Mouse (Mus musculus) embryonic facial prominence, embryonic 13.5 days (tissue): ENCODE results near the gene Vtn. TPM values are rescaled to one million over a fixed set of nuclear protein-coding genes. Genes with fewer than 3 reads are reported as not detected.

Source experiments
- ATAC-seq: fragments of 200-750 bp; cut with Nextera tagmentation; 2 replicates; pipeline ENCODE4 v1.8.0; 2017; ENCODE audit warnings: low read depth; ENCODE audit not compliant: insufficient number of reproducible peaks, insufficient read depth, low FRiP score, low TSS enrichment
- H3K27ac ChIP-seq: fragments of 300-500 bp; sonication (generic); 2 replicates; pipeline ENCODE4 v1.5.1; 2015; ENCODE audit warnings: moderate library complexity, mild to moderate bottlenecking, inconsistent platforms
- H3K27me3 ChIP-seq: fragments of 300-500 bp; sonication (generic); 2 replicates; pipeline ENCODE4 v1.6.1; 2015; ENCODE audit warnings: mild to moderate bottlenecking, inconsistent platforms
- H3K36me3 ChIP-seq: fragments of 300-500 bp; sonication (generic); 2 replicates; pipeline ENCODE4 v1.6.1; 2015; ENCODE audit warnings: mild to moderate bottlenecking, inconsistent platforms
- H3K4me1 ChIP-seq: fragments of 300-500 bp; sonication (generic); 2 replicates; pipeline ENCODE4 v1.6.1; 2015; ENCODE audit warnings: inconsistent platforms
- H3K4me2 ChIP-seq: fragments of 300-500 bp; sonication (generic); 2 replicates; pipeline ENCODE4 v1.6.1; 2015; ENCODE audit warnings: moderate library complexity, mild to moderate bottlenecking, inconsistent platforms
- H3K4me3 ChIP-seq: fragments of 300-500 bp; sonication (generic); 2 replicates; pipeline ENCODE4 v1.5.1; 2015; ENCODE audit warnings: mild to moderate bottlenecking, inconsistent platforms
- H3K9ac ChIP-seq: fragments of 300-500 bp; sonication (generic); 2 replicates; pipeline ENCODE4 v1.6.1; 2015; ENCODE audit warnings: mild to moderate bottlenecking, inconsistent platforms
- H3K9me3 ChIP-seq: fragments of 300-500 bp; sonication (generic); 2 replicates; pipeline ENCODE4 v1.6.1; 2016; ENCODE audit warnings: inconsistent platforms
- WGBS: fragments of 180-500 bp; shearing (Covaris S2); methylation state at CpG from one replicate; pipeline ENCODE4 v1.1.7; 2015; ENCODE audit warnings: mixed read lengths; 5-methylcytosine and 5-hydroxymethylcytosine counted together
- polyA plus RNA-seq: library from polyadenylated mRNA; unstranded; fragments of >200 nt; fragmentation: Nextera tagmentation; extraction: Ambion mirVana; gene quantifications from 2 replicates; pipeline ENCODE4 v1.2.1, GENCODE M21; 2015

Vtn gene
- polyA plus RNA-seq, 1 experiment from 2014 or later = 2.2 TPM

GRCm38 (mm10) chr11:78536690-78537084, 37.8 kb downstream of the Vtn start:
- Histone ChIP-seq H3K27ac (peak overlapping the region; percentile 96), H3K4me3 (peak overlapping the region; percentile 86), H3K9me3 (no peaks in the 10 kb centered on the region), H3K9ac (peak overlapping the region; percentile 89), H3K27me3 (no peaks in the 10 kb centered on the region), H3K4me2 (peak overlapping the region; percentile 86), H3K36me3 (peaks cover 31% of the 10 kb centered on the region), H3K4me1 (peaks cover 27% of the 10 kb centered on the region)
- ATAC-seq = 0 out of 2 replicates have a peak, but pooled peaks have one; percentile 0
- WGBS = 3% methylated on average over 14 of the region's 14 CpGs

DNA sequence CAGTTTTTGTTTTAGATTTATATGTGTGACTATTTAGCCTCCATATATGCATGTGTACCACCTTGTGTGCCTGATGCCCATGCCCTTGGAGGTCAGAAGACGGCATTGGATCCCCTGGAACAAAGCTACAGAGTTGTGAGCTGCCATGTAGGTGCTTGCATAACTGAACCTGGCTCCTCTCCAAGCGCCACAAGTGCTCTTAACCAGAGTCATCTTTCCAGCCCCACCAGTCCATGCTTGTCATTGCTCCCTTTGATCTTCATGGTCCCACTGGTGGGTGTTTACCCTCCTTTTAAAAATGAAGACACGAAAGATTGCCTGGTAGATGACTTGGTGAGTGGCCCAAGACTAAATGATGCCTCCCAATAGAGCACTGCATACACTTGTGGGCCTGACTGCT, 41.5 kb downstream of the Vtn start:
- H3K4me3 ChIP-seq = no peak overlapping the region
- no peak overlapping the region for H3K27ac ChIP-seq
- no peak overlapping the region for H3K9ac ChIP-seq
- no peak overlapping the region for H3K4me2 ChIP-seq
- 80% methylated on average over 3 of the region's 3 CpGs for WGBS
- no peaks in the 10 kb centered on the region for H3K9me3 ChIP-seq
- H3K36me3 ChIP-seq = peaks cover 59% of the 10 kb centered on the region
- ATAC-seq = no peak
- H3K4me1 ChIP-seq = peaks cover 16% of the 10 kb centered on the region
- H3K27me3 ChIP-seq = no peaks in the 10 kb centered on the region

DNA sequence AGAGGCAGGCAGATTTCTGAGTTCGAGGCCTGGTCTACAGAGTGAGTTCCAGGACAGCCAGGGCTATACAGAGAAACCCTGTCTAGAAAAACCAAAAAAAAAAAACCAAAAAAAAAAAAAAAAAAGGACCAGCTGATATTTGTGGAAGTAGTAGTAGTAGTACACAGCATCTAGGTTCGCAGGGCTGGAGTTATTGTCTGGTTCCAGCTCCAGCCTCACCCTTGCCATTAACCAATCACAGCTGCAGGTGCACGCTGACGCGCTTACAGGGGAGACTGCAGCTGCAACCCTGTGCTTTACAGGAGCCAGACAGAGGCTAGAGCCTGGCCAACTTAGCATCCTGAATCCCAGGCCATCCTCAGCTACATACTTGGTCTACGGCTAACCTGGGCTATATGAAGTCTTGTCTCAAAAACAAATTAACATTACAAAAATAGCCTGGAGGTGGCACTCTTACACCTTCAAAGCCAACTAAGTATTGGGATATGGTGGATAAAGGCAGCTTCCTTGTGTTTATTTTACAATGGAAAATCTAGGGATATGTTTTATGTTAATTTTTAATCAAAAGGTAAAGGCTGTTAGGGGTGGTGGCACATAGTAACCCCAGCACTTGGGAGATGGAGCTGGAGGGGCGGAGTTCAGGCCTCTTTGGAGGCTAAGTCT, 45.7 kb downstream of the Vtn start:
- H3K4me3 ChIP-seq = no peak overlapping the region
- no peak for ATAC-seq
- no peaks in the 10 kb centered on the region for H3K27me3 ChIP-seq
- no peaks in the 10 kb centered on the region for H3K9me3 ChIP-seq
- H3K36me3 ChIP-seq = peaks cover 49% of the 10 kb centered on the region
- no peak overlapping the region for H3K27ac ChIP-seq
- H3K4me2 ChIP-seq = no peak overlapping the region
- H3K9ac ChIP-seq = no peak overlapping the region
- WGBS = 95% methylated on average over 7 of the region's 7 CpGs
- peaks cover 13% of the 10 kb centered on the region for H3K4me1 ChIP-seq

DNA sequence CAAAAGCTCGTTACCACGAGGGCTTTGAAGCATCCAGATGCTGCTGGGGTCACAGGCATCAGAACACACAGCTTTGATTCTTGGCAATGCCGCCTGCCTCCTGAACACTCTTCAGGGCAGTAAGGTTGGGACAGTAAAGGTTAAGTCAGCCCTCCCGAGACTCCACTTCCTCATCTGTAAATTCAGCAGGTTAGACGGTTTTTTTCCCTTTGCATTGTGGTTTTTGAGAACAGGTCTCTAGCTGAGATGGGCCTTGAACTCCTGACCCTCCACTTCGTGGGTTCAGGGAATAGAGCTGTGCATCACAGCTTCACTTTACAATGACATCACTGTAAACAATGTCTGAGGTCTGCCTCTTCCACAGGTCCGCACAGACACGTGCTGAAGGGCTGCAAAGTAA, 46.3 kb downstream of the Vtn start:
- no peaks in the 10 kb centered on the region for H3K9me3 ChIP-seq
- peak overlapping the region; percentile 27; the same call in 1 of the 2 replicates for H3K9ac ChIP-seq
- no peak for ATAC-seq
- H3K4me2 ChIP-seq = no peak overlapping the region
- no peak overlapping the region for H3K4me3 ChIP-seq
- no peak overlapping the region for H3K27ac ChIP-seq
- no peaks in the 10 kb centered on the region for H3K27me3 ChIP-seq
- 76% methylated on average over 8 of the region's 8 CpGs for WGBS
- H3K4me1 ChIP-seq = peaks cover 16% of the 10 kb centered on the region
- peaks cover 45% of the 10 kb centered on the region for H3K36me3 ChIP-seq

DNA sequence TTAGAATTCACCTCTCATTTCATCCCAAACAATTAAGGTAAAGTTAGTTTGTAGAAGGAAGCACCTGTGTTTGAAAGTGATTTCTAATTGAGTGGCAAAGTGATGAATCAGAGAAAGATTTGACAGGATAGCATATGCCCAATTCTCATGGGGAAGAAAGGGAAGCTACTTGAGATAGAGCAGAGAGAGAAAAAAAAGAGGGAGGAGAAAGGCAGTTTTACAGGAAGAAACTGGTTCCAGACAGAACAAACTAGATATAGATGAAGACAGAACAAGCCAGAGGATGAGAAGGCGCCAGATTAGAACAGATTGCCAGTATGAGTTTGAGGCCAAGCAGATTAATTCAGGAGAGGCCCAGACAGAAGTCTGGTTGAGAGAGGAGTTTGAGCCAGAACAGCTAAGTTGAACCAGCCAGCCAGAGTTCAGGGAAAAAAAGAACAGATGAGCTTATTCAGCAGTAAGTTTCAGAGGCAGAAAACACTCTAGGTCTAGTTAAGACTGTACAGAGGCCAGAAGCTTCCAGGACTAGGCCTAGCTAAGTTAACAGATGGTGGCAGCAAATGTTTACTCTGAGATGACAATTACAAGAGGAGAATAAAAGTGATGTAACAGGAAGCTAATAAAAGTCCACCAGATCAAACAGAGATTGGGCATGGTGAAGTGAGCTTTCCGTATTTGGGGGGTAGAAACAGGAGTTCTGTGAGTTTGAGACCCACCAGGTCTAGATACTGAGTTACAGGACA, 49.0 kb downstream of the Vtn start:
- Histone ChIP-seq H3K27me3 (no peaks in the 10 kb centered on the region), H3K4me2 (no peak overlapping the region), H3K4me1 (peaks cover 20% of the 10 kb centered on the region), H3K36me3 (peaks cover 25% of the 10 kb centered on the region), H3K9me3 (peaks cover 3% of the 10 kb centered on the region; the same call in 1 of the 2 replicates), H3K27ac (no peak overlapping the region), H3K4me3 (no peak overlapping the region), H3K9ac (no peak overlapping the region)
- 92% methylated on average over 2 of the region's 2 CpGs for WGBS
- ATAC-seq = no peak

DNA sequence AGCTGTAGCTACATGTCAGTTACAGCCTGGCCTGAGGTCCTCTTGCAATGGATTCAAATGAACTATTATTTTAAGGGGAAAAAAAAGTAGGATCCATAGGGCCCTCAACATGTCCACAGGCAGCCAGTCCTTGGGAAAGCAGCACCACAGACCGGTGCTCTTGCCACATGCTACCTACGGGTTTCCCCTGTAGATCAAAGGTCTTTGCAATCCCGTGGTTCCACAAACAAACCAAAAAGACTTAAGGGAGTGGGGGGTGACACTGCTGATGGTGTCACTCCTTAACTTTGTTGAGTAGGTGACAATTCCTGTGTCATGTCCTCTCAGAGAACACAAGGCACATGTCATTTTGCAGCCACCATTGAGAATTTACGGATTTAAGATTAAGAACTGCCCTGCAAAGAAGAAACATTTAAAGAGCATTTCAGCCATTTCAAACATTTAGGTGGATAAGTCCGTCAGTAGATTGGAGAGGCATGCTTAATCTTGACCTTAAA, 50.6 kb downstream of the Vtn start:
- H3K4me2 ChIP-seq = peak overlapping the region; percentile 74
- peaks cover 11% of the 10 kb centered on the region for H3K36me3 ChIP-seq
- H3K27me3 ChIP-seq = no peaks in the 10 kb centered on the region
- peaks cover 3% of the 10 kb centered on the region; the same call in 1 of the 2 replicates for H3K9me3 ChIP-seq
- H3K27ac ChIP-seq = no peak overlapping the region
- peaks cover 20% of the 10 kb centered on the region for H3K4me1 ChIP-seq
- 11% methylated on average over 5 of the region's 5 CpGs for WGBS
- H3K9ac ChIP-seq = peak overlapping the region; percentile 81
- H3K4me3 ChIP-seq = peak overlapping the region; percentile 71
- no peak for ATAC-seq

- peak within 1 kb of the TSS; percentile 81 for H3K9ac ChIP-seq
- H3K27ac ChIP-seq = peak within 1 kb of the TSS; percentile 84
- WGBS = under 1% methylated on average over 60 of the region's 60 CpGs
- H3K9me3 ChIP-seq = peaks cover 3% of the 10 kb centered on the region; the same call in 1 of the 2 replicates
- peaks cover 3% of the 10 kb centered on the region for H3K36me3 ChIP-seq
- ATAC-seq = peak; percentile 99
- peak within 1 kb of the TSS; percentile 71 for H3K4me3 ChIP-seq
- no peaks in the 10 kb centered on the region for H3K27me3 ChIP-seq
- H3K4me2 ChIP-seq = peak within 1 kb of the TSS; percentile 74
- H3K4me1 ChIP-seq = peaks cover 20% of the 10 kb centered on the region
Measured at GRCm38 (mm10) chr11:78550168-78551058, 51.5 kb downstream of the Vtn start, which contains the start of gene Tmem97. Gene Tmem97 (minus strand): TSS chr11:78550777.

DNA sequence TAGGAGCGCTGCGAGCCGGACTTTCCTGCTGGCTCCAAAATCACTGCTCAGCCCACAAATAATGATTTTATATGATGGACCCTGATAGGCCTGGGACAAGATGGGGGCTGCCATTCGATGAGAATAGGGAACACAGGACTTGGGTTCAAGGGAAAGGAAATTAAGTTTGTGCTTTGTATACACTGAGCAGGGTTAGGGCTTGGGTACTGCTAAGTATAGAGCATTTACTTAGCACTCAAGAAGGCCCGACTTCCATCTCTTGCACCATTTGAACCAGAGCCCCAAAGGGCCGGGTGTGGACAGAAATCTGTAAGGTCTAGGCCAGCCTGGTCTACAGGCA, 52.1 kb downstream of the Vtn start:
- H3K4me3 ChIP-seq = peak overlapping the region; percentile 71
- no peaks in the 10 kb centered on the region for H3K27me3 ChIP-seq
- H3K4me1 ChIP-seq = peaks cover 20% of the 10 kb centered on the region
- H3K36me3 ChIP-seq = no peaks in the 10 kb centered on the region
- H3K9me3 ChIP-seq = peaks cover 3% of the 10 kb centered on the region; the same call in 1 of the 2 replicates
- H3K4me2 ChIP-seq = peak overlapping the region; percentile 74
- peak overlapping the region; percentile 84 for H3K27ac ChIP-seq
- peak overlapping the region; percentile 81 for H3K9ac ChIP-seq
- peak; percentile 44; the same call in 1 of the 2 replicates for ATAC-seq
- WGBS = 30% methylated on average over 6 of the region's 6 CpGs

Other genes with a start within 250 kb of the Vtn start
- gene 2610507B11Rik, start 237.3 kb upstream of the Vtn start, polyA plus RNA-seq = 73.7 and 79.6 TPM in 2 replicates
- gene BC030499, start 208.2 kb upstream of the Vtn start, polyA plus RNA-seq = 0.28 TPM in 1 of 2 replicates, not detected in the other
- gene Spag5, start 197.6 kb upstream of the Vtn start, polyA plus RNA-seq = 36.4 and 44.3 TPM in 2 replicates
- 16.6 and 21.1 TPM in 2 replicates for gene Aldoc, start 176.1 kb upstream of the Vtn start, polyA plus RNA-seq
- 75.7 and 79.5 TPM in 2 replicates for gene Pigs, start 170.7 kb upstream of the Vtn start, polyA plus RNA-seq
- 66.7 and 71.4 TPM in 2 replicates for gene Unc119, start 155.6 kb upstream of the Vtn start, polyA plus RNA-seq
- gene Foxn1, start 112.5 kb upstream of the Vtn start, polyA plus RNA-seq = 0.73 and 1.1 TPM in 2 replicates
- 0.62 TPM in 1 of 2 replicates, not detected in the other for gene Slc13a2, start 76.9 kb upstream of the Vtn start, polyA plus RNA-seq
- 13.5 and 16.2 TPM in 2 replicates for gene Slc46a1, start 33.4 kb upstream of the Vtn start, polyA plus RNA-seq
- 2.6 and 3.2 TPM in 2 replicates for gene Sarm1, start 1.3 kb upstream of the Vtn start, polyA plus RNA-seq
- not detected in 2 replicates for gene Sebox, start 4.4 kb downstream of the Vtn start, polyA plus RNA-seq
- 46.6 and 50.9 TPM in 2 replicates for gene Tmem199, start 13.1 kb downstream of the Vtn start, polyA plus RNA-seq
- gene Poldip2, start 13.1 kb downstream of the Vtn start, polyA plus RNA-seq = 168 and 182 TPM in 2 replicates
- 73.0 and 78.1 TPM in 2 replicates for gene Tnfaip1, start 37.2 kb downstream of the Vtn start, polyA plus RNA-seq
- 176 and 183 TPM in 2 replicates for gene Ift20, start 37.3 kb downstream of the Vtn start, polyA plus RNA-seq
- 61.0 and 66.7 TPM in 2 replicates for gene Tmem97, start 51.7 kb downstream of the Vtn start, polyA plus RNA-seq
- gene Nlk, start 198.3 kb downstream of the Vtn start, polyA plus RNA-seq = 13.5 and 14.4 TPM in 2 replicates